Mouse (Mus musculus) large intestine, adult 2 months (tissue): Measurements from ENCODE around the gene Cnbd2. TPM values are rescaled to one million over a fixed set of nuclear protein-coding genes. Genes with fewer than 3 reads are reported as not detected.

Experiments
- DNase-seq: peaks from one replicate; pipeline ENCODE4 v3.0.0-alpha.2; 2012; ENCODE audit warnings: low read depth, low spot score
- WGBS: fragments of 180-500 bp; shearing (Covaris S2); methylation state at CpG from one replicate; pipeline ENCODE4 v1.1.7; 2018; 5-methylcytosine and 5-hydroxymethylcytosine counted together
- polyA plus RNA-seq: library from polyadenylated mRNA; depleted of rRNA; stranded (reverse); fragments of >200 nt; gene quantifications from 2 replicates; pipeline ENCODE4 v1.2.3, GENCODE M21; 2012

Cnbd2 gene
- polyA plus RNA-seq, 1 experiment, result 0.36 TPM

DNA sequence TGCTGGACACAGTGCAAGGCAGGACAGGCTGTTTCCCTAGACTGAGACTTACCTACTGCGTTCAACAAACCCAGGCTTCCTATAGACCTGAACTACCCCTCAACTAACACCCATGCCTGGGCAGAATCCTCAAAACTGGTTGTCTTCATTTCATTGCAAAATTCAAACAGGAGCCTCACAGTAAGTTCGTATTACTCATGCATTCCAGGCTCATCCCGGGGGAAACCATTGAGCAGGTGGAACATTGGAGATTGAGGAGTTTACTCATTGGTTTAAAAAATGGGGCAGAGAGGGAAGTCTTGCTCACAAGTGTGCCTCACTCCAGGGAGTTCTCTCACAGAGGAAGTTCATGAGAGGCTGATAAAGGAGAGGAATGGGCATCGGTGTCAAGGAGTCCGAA, 1.6 kb upstream of the Cnbd2 start:
- 89% methylated on average over 5 of the region's 5 CpGs for WGBS
- no peak for DNase-seq

DNA sequence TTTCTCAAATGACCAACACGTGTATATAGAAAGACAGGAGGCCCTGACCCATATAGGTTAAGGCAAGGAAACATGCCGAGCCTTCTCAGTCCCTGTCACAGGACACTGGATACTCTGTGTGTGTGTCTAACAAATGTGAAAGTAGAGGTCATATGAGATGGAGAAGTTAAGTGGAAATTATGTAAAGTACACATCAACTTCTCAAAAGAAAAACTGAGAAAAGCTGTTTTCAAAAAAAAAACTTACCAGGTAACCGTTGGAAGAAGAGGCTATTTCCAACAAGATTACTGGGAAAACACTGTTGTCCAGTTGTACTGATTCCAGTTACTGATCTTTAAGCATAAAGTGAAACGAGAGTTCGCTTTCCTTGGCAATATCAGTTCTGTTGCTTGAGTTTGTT, 1.2 kb upstream of the Cnbd2 start:
- 89% methylated on average over 5 of the region's 5 CpGs for WGBS
- DNase-seq, result no peak

DNA sequence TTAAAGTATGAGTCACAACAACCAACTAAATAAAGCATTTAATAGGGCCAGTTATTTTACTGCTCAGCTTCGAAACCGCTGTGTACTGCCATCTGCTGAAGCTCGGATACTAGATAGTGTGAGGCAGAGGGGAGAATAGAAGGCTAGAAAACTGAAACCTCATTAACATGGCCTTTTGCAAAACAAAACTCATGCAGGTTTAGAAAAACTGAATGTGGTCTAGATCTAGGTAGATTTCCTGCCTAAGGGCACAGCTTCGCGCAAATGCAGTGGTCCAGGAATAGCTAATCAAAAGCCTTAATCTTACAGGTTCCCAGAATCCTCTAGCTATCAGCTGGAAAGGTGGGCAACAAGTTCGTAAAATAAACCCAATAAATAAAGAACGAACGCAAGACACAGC, 658 bp upstream of the Cnbd2 start:
- DNase-seq, result no peak

DNA sequence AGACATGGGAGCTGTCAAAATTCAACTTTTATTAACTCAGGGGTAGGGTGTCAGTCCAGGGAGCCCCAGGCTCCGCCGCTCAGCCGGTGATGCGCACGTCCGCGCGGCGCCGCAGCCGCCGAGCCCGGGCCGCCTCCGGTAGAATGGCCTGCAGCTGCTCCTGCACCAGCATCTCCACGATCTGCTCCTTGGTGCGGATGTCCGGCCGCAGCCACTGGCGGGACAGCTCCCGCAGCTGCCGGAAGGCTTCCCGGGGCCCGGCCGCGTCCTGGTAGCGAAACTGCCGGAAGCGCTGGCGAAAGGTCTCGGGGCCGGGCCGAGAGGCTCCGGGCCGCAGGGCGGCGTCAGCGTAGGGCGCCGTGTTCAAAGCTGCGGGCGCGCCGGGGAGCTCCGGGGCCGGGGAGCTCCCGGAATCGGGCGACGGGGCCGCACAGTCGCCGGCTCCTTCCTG, 233 bp upstream of the Cnbd2 start:
- WGBS, result under 1% methylated on average over 53 of the region's 53 CpGs
- DNase-seq, result no peak

More for the DNA sequence above, 658 bp upstream of the Cnbd2 start:
- 9% methylated on average over 8 of the region's 8 CpGs for WGBS

DNA sequence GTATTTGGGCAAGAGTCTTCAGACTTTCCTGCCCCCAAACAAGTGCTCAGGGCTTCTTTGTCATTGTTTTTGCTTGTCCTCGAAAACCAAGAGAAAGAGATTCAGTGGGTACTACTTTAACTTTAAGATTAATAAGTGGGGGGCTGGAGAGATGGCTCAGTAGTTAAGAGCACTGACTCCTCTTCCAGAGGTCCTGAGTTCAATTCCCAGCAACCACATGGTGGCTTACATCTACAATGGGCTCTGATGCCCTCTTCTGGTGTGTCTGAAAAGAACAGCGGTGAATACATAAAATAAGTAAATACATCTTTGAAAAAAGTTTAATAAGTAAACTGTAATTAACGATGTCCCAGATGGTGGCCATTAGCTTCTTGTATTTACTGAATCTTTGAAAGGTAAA, 1.1 kb downstream of the Cnbd2 start:
- WGBS, result 36% methylated on average over 3 of the region's 3 CpGs
- DNase-seq, result no peak

DNA sequence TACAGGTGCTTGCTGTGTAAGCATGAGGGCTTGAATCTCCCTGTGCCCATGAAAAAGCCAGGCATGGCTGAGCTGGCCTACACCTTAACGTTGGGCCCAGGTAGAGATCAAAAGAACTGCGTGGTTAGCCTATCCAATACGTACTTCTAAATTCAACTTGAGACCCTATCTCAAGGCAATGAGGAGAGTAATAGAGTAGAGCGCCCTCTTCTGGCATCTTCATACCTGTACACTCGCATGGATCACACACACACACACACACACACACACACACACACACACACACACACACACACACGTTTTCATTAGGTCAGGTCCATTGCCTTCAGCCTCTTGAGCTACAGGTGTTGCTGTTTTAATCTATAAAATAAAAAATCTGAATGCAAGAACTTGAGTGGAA, 2.7 kb downstream of the Cnbd2 start:
- WGBS, result 95% methylated on average over 6 of the region's 6 CpGs
- DNase-seq, result no peak

DNA sequence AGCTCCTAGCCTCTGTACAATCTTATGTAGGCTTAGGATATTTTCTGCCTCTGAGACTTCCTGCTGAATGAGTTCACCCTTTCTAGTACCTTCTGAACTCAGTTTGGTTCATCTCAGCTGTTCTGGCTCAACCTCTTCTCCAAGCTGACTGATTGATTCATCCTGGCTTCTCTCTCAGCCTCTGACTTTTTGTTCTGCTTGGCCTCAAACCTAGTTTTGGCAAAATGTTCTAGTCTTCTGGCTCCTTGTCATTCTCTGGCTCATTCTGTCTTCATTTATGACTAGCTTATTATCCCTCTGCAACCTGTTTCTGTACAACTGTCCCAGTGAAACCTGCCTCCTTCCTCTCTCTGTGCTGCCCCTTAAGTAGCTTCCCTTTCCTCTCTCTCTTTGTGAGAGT, 6.4 kb downstream of the Cnbd2 start:
- no peak for DNase-seq

DNA sequence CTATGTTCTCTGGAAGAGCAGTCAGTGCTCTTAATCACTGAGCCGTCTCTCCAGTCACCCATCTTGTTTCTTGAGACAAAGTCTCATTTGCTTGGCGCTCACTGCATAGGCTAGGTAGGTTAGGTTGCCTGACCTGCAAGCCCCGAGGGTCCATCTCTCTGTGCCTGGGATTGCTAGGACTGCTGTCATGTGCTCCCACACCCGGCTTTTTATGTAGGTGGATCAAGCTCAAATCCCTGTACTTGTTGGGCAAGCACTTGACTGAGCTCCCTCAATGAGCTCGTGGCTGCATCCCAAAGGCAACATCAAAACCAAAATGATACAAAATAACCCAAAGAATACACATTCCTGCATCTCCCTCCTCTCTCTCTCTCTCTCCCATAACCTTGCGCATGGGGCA, 9.4 kb downstream of the Cnbd2 start:
- DNase-seq, result no peak
- 92% methylated on average over 6 of the region's 6 CpGs for WGBS

DNA sequence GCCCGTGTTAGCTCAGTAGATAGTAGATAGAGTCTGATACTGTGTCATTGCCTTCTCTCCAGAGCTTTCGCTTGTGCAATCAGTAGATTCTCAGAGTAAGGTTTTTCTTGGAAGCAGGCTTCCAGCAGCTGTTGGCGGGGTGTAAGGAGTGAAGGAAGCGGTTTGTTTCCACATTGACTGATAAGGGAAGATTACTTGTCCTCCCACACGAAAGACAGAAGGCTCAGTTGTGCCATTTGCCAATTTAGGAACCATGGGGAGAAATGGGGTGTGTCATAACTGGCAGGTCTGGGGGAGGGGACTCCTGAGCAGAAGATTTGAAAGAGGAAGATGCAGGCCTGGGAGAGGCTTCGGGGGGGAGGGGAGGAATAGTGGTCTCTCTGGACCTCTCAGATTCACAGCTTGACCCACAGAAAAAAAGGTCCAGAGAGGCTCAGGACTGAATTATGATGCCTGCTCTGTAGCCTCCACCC, 12.1 kb downstream of the Cnbd2 start:
- WGBS, result 47% methylated on average over 6 of the region's 6 CpGs
- DNase-seq, result no peak

DNA sequence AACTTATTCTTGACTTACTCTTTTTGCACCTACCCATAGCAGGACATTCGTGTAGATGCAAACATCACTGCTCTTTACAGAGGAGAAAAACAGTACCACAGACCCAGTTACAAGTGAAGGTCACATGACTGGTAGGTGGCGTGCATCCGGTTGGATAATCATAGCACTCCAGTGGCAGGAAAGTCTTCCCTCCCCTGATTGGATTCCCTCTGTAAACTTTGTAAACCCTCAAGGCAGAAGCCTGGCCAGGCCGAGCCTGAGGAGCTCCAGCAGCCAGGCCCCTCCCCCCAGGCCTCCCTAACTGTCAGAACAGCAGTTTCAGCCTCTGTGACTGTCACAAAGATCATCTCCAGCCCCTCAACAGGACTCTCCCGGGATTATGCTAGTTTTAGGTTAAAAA, 12.6 kb downstream of the Cnbd2 start:
- DNase-seq, result no peak
- WGBS, result 35% methylated on average over 5 of the region's 5 CpGs

DNA sequence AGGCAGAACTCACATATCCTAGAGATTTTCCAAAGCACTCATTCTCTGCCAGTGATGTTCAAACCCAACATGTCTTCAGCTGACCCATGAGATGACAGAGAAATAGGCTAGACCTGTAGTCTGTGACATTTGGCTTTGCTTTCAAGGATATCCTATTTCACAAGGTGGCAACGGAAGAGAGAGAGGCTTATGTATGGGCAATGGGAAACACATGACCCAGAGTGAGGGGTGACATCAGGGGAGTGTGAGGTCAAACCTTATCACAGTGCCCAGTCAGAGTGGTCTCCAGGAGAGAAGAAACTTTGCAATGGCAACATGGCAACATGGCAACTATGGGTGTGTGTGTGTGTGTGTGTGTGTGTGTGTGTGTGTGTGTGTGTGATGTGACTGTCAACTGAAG, 18.6 kb downstream of the Cnbd2 start:
- no peak for DNase-seq
- 74% methylated on average over 1 of the region's 1 CpGs for WGBS

DNA sequence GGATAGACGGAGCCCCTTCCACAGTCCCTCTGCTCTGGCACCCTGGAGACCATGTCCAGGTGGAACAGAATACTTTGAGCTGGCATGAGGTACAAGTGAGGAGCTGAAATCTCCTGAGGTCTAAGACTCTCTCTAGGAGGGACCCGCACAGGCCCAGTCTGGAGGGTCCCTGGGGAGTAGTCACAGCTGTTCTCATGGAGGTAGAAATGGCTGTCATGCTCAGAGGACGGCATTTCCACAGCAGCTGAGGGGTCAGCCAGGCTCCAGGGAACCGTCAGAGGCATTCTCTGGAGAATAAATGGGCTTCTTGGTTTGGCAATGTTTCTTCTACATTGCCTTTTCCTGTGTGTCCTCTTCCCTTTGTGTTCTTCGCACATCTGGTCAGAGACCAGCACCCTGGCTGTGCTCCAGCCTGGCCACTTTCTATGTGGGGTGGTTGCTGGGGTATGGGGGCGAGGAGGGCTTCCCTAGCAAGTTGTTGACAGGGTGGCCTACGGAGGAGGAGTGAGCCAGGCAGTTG, 19.4 kb downstream of the Cnbd2 start:
- no peak for DNase-seq
- WGBS, result 78% methylated on average over 7 of the region's 7 CpGs

DNA sequence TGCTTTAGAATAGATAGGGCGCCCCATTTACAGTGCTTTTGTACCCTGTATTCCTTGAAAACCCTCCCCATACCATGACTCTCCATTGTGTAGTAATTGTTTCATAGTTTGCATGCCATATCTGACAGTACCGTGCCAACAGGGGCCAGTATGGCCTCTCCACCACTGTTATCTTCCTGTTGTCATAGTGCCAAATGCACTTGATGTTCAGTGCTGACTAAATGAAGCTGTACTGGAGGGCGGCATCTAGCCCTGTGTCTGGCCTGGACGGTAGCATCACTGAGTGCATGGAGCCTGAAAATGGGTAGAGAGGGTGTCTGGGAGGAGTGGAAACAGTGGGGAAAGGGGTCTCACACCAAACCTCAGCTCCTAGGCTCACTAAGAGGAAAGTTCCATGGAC, 28.0 kb downstream of the Cnbd2 start:
- DNase-seq, result no peak
- WGBS, result 72% methylated on average over 4 of the region's 4 CpGs

DNA sequence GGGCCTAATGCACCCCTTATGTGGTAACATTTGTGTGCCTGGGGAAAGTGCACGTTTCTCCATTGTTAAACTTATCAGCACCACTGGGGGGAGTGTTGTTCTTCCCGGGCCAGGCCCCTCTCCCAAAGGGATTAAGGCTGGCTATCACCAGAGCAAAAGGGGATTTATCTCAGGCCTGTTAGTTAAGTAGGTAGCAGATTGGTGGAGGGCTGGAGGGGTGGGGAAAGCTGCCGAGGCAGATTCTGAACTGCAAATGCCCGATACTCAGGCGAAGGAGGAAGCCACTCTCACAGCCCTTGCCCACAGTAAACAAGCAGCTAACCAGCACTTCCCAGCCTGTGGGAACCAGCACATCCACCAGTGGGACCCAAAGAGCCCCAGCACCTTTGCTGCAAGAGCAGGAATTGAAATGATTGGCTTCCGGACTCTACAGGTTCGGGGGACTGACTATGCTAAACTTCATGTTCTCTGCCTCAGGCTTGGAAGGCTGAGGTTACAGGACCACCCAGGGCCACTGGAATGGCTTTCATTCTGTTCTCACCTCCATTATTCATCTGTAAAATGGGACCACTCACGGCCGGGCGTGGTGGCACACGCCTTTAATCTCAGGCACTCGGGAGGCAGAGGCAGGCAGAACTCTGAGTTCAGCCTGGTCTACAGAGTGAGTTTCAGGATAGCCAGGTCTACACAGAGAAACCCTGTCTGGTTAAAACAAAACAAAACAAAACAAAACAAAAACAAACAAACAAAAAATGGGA, 32.9 kb downstream of the Cnbd2 start:
- no peak for DNase-seq
- WGBS, result 64% methylated on average over 12 of the region's 12 CpGs

DNA sequence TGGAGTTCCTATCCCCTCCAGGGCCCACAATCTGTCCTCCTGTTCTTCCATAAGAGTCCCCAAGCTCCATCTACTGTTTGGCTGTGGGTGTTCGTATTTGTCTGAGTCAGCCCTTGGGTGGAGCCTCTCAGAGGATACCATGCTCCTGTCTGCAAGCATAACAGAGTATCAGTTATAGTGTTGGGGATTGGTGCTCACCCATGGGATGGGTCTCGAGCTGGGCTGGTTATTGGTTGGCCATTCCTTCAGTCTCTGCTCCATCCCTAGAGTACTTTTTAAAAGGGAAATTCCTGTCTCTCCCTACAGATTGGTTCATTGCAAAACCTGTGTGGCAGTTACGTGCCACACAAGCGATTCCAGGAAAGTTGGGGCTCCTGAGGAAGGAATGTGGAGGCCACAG, 36.7 kb downstream of the Cnbd2 start:
- 79% methylated on average over 4 of the region's 4 CpGs for WGBS
- no peak for DNase-seq

DNA sequence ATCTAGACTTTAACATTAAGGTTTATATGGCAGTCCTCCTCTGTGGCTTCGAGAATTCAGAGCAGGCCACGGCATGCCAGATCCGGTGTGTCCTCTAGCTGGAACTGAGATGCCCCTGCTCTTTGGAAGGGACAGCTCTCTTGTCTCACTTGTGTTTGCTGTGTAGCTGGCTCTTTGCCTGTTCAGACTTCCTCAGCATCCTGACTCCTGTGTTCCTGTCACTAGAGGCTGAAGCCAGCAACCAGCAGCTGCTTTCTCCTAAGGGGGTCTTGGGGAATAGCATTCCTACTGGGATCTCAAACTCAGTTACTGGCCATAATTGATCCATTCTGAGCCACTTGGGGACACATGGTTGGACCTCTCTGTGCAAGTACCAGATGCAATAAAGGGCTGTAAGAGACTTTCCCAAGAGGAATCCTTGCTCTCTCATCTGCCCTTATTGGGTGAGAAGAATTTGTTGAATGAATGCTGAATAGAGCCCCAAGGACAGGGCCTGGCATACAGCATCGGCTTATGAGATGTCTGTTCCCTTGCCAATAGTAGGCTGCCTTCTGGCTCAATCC, 37.3 kb downstream of the Cnbd2 start:
- DNase-seq, result no peak
- 86% methylated on average over 4 of the region's 4 CpGs for WGBS

DNA sequence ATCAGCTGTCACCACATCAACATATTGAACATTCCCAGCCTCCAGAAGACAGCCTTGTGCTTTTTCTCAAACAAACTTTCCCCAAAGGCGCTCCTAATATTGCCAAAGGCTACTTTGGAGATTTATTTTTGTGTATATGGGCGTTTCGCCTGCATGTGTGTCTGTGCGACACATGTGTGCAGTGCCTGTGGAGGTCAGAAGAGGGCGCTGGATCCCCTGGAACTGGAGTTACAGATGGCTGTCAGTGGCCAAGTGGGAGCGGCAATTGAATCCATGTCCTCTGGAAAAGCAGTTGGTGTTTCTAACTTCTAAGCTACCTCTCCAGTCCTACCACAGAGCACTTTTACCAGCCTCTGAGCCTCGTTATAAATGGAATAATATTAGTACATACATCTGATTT, 39.1 kb downstream of the Cnbd2 start:
- DNase-seq, result no peak
- 87% methylated on average over 7 of the region's 7 CpGs for WGBS

DNA sequence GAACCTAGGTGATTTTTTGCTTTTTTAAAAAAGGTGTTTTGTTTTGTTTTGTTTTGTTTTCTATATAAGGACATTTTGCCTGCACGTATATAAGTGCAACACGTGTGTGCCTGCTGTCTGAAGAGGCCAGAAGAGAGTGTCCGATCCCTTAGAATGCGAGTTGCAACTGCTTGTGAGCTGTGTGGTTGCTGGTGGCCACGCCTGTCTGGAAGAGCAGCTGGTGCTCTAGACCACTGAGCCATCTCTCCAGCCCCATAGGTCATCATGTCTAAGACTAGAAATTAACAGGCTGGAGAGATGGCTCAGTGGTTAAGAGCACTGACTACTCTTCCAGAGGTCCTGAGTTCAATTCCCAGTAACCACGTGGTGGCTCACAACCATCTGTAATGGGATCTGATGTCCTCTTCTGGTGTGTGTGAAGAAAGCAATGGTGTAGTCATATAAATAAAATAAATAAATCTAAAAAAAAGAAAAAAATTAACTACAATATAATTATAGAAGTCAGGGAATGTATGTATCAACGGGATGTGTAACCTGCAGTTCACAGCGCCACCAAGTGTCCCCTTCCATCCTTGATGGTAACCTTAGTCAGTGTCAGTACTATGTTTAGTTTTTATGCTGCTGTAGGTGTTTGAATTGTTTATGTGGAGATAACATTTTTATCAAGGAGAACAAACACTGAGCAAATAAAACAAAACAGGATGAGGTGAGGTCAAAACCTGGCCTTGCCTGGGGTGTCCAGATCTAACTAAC, 40.5 kb downstream of the Cnbd2 start:
- WGBS, result 77% methylated on average over 8 of the region's 8 CpGs
- DNase-seq, result no peak

DNA sequence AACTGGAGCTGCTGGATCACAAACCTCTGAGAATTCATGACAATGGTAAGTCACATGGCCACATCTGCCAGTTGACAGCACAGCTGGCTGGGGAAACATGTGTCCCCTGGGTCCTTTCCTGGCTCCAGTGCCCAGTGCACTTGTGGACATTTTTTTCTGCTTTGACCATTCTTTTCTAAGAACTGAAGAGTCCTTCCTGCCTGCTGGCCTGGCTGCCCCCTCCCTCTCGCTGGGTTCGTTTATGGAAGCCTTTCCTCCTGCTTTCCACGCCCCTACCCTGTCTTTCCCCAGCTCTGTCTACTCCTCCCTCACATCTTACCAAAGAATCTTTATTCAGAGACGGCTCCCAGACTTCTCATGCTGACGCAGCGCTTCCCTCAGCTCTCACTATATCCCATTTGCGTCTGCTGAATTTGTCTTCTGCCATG, 41.2 kb downstream of the Cnbd2 start:
- WGBS, result 35% methylated on average over 7 of the region's 7 CpGs
- no peak for DNase-seq

DNA sequence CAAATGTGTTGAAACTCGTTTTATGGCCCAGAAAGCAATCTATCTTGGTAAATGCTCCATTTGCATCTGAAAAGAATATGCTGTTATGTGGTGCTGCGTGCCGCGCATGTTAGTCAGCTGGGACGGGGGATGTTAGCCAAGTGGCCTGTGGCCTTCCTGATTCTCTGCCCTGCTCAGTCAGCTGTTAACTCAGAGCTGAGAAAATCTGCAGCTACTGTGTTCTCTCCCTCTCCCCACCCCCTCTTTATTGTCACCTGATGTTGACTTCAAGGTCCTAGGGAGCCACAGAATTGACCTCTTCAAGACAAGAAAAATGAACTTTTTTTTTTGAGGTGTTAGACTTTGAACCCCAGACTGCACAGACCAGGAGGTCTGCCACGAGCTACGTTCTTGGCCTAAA, 43.9 kb downstream of the Cnbd2 start:
- no peak for DNase-seq
- 38% methylated on average over 7 of the region's 7 CpGs for WGBS

DNA sequence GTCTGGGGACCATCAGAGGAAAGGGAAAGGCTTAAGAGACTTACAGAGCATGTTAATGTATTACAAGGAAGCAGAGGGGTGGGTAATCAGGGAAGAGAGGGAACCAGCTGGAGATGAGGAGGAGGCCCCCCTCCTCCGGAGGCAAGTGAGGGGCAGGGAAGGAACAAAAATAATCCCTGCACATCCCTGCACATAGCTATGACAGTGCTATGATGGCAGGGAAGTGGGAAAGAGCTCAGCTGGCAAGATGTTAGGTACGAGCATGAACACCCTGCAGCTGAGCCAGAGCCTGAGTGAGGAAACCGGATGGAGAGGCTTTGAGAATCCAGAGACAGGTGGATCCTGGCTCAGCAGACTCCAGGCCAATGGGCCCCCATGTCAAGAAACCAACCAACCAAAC, 56.4 kb downstream of the Cnbd2 start:
- no peak for DNase-seq
- WGBS, result 66% methylated on average over 3 of the region's 3 CpGs
